Mouse (Mus musculus): ENCODE measurements at regions not wholly inside any gene's neighbourhood (a gene's known extent, or its start where the extent isn't known, plus 50 kb on each side); places are given as distances from the start of the nearest gene placed in this dataset.
A peak's percentile ranks its signal among the peaks of the same experiment; 100 is the strongest.

GRCm38 (mm10) chr1:69376923-69377706 is 269.3 kb upstream of the Erbb4 start:
- no peak for DNase-seq (ENCODE audit: low read depth, low spot score)

- no peak for DNase-seq (ENCODE audit: low read depth, low spot score)
These were observed 267.4 kb upstream of the Erbb4 start for GRCm38 (mm10) chr1:69375246-69375645.

- no peak for DNase-seq (ENCODE audit: low read depth, low spot score)
These were observed 262.2 kb upstream of the Erbb4 start for GRCm38 (mm10) chr1:69370078-69370477.

- no peak for DNase-seq (ENCODE audit: low read depth, low spot score)
These were observed 259.7 kb upstream of the Erbb4 start for GRCm38 (mm10) chr1:69367531-69367930.

- no peak for DNase-seq (ENCODE audit: low read depth, low spot score)
These were observed 256.2 kb upstream of the Erbb4 start for GRCm38 (mm10) chr1:69364069-69364468.

GRCm38 (mm10) chr1:69357548-69357947 is 249.7 kb upstream of the Erbb4 start:
- DNase-seq (ENCODE audit: low read depth, low spot score), result no peak

GRCm38 (mm10) chr1:69350417-69350816 is 242.6 kb upstream of the Erbb4 start:
- no peak for DNase-seq (ENCODE audit: low read depth, low spot score)

GRCm38 (mm10) chr1:69349826-69350225 is 242.0 kb upstream of the Erbb4 start:
- no peak for DNase-seq (ENCODE audit: low read depth, low spot score)

GRCm38 (mm10) chr1:69342100-69342499 is 234.2 kb upstream of the Erbb4 start:
- DNase-seq (ENCODE audit: low read depth, low spot score), result no peak

GRCm38 (mm10) chr1:69340481-69340880 is 232.6 kb upstream of the Erbb4 start:
- no peak for DNase-seq (ENCODE audit: low read depth, low spot score)

GRCm38 (mm10) chr1:69331418-69332254 is 223.8 kb upstream of the Erbb4 start:
- DNase-seq (ENCODE audit: low read depth, low spot score), result peak; percentile 47

- DNase-seq (ENCODE audit: low read depth, low spot score), result no peak
These were observed 221.5 kb upstream of the Erbb4 start for GRCm38 (mm10) chr1:69329399-69329798.

- DNase-seq (ENCODE audit: low read depth, low spot score), result no peak
These were observed 218.9 kb upstream of the Erbb4 start for GRCm38 (mm10) chr1:69326711-69327110.

- DNase-seq (ENCODE audit: low read depth, low spot score), result no peak
These were observed 211.7 kb upstream of the Erbb4 start for GRCm38 (mm10) chr1:69319526-69319925.

GRCm38 (mm10) chr1:69296816-69297215 is 189.0 kb upstream of the Erbb4 start:
- DNase-seq (ENCODE audit: low read depth, low spot score), result no peak

GRCm38 (mm10) chr1:69291329-69291728 is 183.5 kb upstream of the Erbb4 start:
- DNase-seq (ENCODE audit: low read depth, low spot score), result peak; percentile 71

GRCm38 (mm10) chr1:69286374-69286773 is 178.5 kb upstream of the Erbb4 start:
- DNase-seq (ENCODE audit: low read depth, low spot score), result peak; percentile 15

- no peak for DNase-seq (ENCODE audit: low read depth, low spot score)
These were observed 169.6 kb upstream of the Erbb4 start for GRCm38 (mm10) chr1:69277428-69277827.

GRCm38 (mm10) chr1:69247691-69248090 is 139.8 kb upstream of the Erbb4 start:
- no peak for DNase-seq (ENCODE audit: low read depth, low spot score)

- DNase-seq (ENCODE audit: low read depth, low spot score), result no peak
These were observed 134.5 kb upstream of the Erbb4 start for GRCm38 (mm10) chr1:69242289-69242909.

GRCm38 (mm10) chr1:69241502-69242214 is 133.8 kb upstream of the Erbb4 start:
- peak; percentile 54 for DNase-seq (ENCODE audit: low read depth, low spot score)

- no peak for DNase-seq (ENCODE audit: low read depth, low spot score)
These were observed 120.0 kb upstream of the Erbb4 start for GRCm38 (mm10) chr1:69227864-69228263.

Data from CD4-positive helper T cell, adult 2 months (primary cell).